ENCODE assay signal across 14 mouse cellular contexts in the genomic region with DNA sequence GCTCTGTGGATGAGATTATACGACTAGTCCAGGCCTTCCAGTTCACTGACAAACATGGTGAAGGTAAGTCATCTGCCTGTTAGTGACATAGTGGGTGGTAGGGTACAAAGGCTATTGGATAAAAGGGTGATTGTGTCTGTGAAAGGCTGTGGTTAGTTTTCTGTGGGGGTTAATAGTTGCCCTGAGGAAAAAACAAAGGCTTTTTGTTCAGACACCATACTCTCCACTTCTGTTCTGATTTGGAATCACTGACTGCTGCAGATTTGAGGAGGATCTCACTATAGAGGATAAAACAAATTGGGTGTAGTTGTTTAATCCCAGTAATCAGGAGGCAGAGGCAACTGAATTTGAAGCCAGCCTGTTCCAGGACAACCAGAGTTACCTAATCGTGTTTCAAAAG.
"Had no signal": no experiment of that assay in that cellular context is flagged by ENCODE, and none has a peak within 500 bp of the region (broad histone marks: within the 10 kb centered on the region; RNA-seq: fewer than 3 reads in every experiment).

No protein-coding gene starts in this region.

- H3K27ac ChIP-seq: macrophage; midbrain, embryonic 12.5 days; neural tube, embryonic 12.5 days; stomach, embryonic 15.5 days; stomach, postnatal 0 days had no signal

- DNase-seq: lung, adult 18-20 months; lung, embryonic 14.5 days; lung, postnatal 10 days; midbrain, embryonic 14.5 days; right cerebral cortex, postnatal 14 days; thymus, adult 18-20 months; thymus, postnatal 14 days; thymus, postnatal 36 days had no signal

- H3K4me2 ChIP-seq: lung, embryonic 14.5 days; midbrain, embryonic 12.5 days; neural tube, embryonic 12.5 days; stomach, embryonic 15.5 days had no signal

- H3K27me3 ChIP-seq: megakaryocyte, embryonic 14.5 days; midbrain, embryonic 12.5 days; neural tube, embryonic 12.5 days; stomach, embryonic 15.5 days had no signal

- H3K4me1 ChIP-seq: midbrain, embryonic 12.5 days; neural tube, embryonic 12.5 days had no signal

- H3K4me3 ChIP-seq: megakaryocyte, embryonic 14.5 days; midbrain, embryonic 12.5 days; neural tube, embryonic 12.5 days; stomach, embryonic 15.5 days had no signal

- H3K9ac ChIP-seq: lung, embryonic 14.5 days; midbrain, embryonic 12.5 days; neural tube, embryonic 12.5 days; stomach, embryonic 15.5 days had no signal

- H3K9me3 ChIP-seq: megakaryocyte, embryonic 14.5 days; midbrain, embryonic 12.5 days; neural tube, embryonic 12.5 days; stomach, embryonic 15.5 days had no signal
